Mouse (Mus musculus) ovary, postnatal 14 days (tissue): ENCODE data around the gene Apela.

Experiments
- DNase-seq: peaks from one replicate; pipeline ENCODE4 v3.0.0; 2022; ENCODE audit warnings: low spot score

Apela gene

DNA sequence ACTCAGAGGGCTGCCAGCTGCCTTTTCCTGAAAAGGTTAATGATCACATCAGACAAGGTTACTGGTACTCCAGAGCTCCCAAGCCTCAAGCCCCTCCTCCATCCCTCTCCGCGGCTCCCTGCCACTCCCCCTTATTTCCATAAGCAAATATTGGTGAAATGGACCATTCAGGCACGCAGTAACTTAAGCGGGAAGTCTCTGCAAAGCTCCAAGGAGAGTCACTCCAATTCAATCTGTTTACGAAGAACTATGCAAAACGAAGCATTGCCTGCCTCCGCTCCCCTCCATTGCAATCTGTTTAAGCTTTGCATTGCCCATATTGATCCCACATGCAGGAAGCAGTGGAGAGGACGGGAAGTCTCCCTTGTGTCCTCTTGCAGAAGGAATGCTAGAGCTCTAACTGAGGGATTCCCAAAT is at the start of gene Apela:
Gene Apela, minus strand, starts transcription at position 220 of the 417 bp plus-strand sequence.
- no peak for DNase-seq

DNA sequence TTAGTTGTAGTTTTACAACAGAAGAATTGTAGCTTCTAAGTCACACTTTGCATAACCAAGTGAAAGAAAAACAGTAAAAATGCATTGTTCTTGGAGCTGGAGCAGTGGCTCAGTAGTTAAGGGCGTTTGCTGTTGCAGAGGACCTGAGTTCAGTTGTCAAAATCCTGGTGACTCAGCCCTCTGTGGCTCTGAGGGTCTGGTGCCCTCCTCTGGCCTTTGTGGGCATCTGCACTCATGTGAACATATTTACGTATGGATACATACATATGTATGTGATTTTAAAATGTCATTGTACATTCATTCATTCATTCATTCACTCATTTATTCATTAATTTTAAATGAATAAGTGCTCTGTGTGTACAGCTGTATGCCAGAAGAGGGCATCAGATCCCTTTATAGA is 48.5 kb upstream of the Apela start:
- no peak for DNase-seq

- no peak for DNase-seq
Observed at GRCm38 (mm10) chr8:65080731-65081130, 43.6 kb upstream of the Apela start.

DNA sequence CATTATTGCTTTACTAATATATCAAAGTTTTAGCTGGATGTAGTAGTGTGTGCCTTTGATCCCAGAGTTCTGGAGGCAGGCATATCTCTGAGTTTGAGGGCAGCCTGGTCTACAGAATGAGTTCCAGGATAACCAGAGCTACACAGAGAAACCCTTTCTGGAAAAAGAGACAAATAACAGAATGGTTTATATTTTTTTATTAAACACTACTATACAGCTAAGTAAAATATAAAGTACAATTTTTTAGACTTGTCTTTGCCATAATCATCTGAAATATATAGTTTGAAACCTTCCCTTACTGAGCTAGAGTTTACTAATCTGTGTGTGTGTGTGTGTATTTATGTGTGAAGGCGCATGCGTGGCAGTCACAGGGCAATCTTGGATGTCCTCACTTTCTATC is 37.6 kb upstream of the Apela start, which contains the start of gene Gm10663:
Gene Gm10663, plus strand, starts transcription at position 301 of the 400 bp plus-strand sequence.
- no peak for DNase-seq

GRCm38 (mm10) chr8:65070996-65071395 is 33.9 kb upstream of the Apela start:
- DNase-seq = no peak

DNA sequence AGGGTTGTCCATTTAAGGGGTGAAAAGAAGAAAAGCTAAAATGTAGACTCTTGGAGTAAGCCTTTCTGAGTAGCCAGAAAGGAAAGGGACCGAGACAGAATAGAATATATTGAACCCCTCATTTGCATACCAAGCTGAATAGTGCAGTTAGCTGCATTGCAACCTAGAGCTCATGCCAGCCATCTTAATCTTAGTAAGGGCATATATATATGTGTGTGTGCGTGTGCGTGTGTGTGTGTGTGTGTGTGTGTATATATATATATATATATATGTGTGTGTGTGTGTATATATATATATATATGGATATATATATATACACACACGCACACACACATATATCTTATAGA is 31.3 kb upstream of the Apela start:
- DNase-seq = no peak

- no peak for DNase-seq
Observed at GRCm38 (mm10) chr8:65067694-65068472, 30.7 kb upstream of the Apela start.

DNA sequence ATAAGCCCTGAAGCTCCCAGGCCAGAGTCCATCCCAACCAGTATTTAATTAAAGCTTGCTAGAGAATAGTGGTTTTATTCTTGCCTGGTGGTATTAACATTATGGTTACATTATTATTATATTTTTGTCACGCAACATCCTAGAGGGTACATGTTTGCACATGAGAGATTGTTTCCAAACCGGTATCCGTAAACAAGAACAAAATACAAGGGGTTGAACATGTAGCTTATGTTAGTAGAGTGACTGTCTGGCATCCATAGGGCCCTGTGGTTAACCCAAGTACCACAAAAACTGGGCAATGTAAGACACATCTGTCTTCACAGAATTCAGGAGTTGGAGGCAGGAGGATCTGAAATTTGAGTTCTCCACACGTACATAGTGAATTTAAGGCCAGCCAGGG is 29.9 kb upstream of the Apela start:
- no peak for DNase-seq

GRCm38 (mm10) chr8:65065622-65066021 is 28.5 kb upstream of the Apela start:
- DNase-seq = no peak

DNA sequence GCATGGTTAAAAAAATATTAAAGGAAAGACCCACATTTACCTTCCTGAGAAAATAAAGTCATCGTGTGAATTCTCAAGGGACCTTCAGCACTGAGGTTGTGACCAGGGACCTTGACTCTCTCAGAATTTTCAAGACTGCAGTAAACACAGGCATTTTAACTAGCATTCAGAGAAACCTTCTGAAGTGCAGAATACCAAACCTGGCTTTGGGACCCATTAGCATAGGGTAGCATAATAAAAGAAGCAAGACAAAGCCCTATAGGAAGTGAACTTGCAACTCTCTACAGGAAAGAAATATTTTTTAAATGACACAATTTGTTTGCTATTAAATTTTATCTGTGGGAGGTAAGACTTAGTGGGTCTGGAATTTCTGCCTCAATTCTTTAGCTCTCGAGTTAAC is 26.9 kb upstream of the Apela start:
- no peak for DNase-seq

DNA sequence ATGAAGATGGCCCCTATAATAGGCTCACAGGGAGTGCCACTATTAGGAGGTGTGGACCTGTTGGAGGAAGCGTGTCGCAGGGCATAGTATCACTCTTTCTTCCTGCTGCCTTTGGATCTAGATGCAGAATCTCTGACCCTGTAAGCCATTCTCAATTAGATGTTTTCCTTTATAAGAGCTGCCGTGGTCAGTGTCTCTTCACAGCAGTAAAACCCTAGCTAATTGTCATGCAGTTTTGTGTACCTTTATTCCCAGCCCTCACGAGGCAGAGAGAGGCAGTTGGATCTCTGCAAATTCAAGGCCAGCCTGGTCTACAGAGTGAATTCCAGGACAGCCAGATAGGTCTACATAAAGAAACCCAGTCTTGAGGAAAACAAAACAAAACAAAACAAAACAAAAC is 25.1 kb upstream of the Apela start:
- no peak for DNase-seq

GRCm38 (mm10) chr8:65056722-65057121 is 19.6 kb upstream of the Apela start:
- DNase-seq = no peak

GRCm38 (mm10) chr8:65053968-65054367 is 16.8 kb upstream of the Apela start:
- DNase-seq = no peak

GRCm38 (mm10) chr8:65053554-65053953 is 16.4 kb upstream of the Apela start:
- DNase-seq = no peak

DNA sequence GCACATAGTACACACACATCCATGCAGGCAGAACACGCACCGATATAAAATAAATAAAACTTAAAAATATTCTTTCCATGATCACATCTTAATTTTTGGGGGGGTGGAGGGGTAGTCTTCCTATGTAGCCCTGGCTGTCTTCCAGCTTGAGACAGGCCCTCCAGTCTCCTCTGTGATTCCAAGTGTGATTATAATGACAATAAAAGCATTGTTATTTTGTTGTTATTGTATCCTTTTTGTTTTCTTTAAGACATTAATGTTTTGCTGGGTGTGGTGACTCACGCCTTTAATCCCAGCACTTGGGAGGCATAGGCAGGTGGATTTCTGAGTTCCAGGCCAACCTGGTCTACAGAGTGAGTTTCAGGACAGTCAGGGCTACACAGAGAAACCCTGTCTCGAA is 10.7 kb upstream of the Apela start:
- DNase-seq = no peak

DNA sequence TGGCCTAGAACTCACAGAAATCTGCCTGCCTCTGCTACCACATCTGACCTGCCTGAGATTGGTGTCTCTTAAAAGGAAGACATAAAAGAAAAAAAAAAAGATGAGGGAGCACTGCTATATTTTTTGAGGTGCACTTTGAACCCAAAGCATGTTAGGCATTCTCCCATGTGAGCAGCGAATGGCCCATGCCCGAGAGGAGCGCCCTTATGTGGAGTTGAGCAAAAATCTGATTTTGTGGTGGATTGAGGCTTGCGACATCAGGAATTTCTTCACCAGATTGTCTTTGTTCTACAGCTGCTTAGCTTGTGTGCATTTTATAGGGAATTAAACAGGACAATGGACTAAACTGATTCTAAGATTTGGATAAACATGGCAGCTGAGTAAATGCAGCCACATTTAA is 10.1 kb upstream of the Apela start:
- DNase-seq = no peak

DNA sequence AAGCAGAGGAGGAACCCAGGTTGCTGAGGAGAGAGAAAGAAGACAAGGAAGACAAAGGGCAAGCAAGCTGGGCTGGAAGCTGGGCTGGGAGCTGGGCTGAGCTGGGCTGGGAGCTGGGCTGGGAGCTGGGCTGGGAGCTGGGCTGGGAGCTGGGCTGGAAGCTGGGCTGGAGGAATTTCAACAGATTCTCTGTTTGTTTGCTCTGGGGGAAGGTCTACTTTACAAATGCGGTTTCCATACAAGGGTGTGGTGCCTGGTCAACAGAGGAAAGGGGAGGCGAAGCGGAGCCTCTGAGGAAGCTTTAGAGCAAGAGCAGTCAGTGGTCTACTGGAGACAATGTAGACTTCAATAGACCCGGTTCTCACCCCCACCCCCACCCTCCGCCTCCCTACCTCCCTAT is 9.4 kb upstream of the Apela start:
- DNase-seq = no peak

DNA sequence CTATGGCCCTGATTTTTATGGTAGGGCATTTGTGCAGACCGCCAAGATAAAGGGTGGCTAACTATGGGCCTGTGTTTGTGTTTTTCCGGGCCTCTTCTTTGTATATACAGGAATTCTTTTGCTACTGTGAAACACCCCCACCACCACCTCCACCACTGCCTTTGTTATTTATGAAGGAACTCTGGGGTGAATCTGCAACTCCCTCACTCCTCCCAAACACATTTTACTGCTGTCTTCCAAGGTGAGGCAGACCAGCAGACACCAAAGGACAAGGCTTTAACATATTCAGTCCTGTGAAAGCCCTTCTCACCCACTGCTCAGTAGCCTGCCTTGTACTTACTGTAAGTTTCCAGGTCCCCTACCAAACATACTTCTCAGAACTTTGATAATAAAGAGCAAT is 3.0 kb downstream of the Apela start:
- DNase-seq = no peak

DNA sequence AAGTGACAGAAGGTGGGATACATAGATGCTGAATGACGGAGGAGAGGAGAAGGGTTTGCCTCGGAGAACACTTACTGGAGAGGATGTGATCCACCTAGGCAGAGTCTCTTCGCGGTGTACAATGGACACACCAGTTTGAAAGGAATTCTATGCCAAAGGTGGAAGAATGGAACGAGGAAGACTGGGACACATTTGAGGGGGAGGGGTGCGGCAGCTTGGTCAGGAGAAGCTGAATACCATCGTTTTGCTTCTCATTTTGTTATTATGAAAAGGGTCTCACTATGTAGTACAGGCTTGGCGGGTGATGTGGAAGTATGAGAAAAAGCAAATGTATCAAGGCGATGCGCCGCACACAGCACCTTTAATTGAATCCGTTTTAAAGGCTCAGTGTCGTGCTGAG is 4.1 kb downstream of the Apela start:
- DNase-seq = no peak

GRCm38 (mm10) chr8:65032107-65032506 is 5.0 kb downstream of the Apela start:
- no peak for DNase-seq

DNA sequence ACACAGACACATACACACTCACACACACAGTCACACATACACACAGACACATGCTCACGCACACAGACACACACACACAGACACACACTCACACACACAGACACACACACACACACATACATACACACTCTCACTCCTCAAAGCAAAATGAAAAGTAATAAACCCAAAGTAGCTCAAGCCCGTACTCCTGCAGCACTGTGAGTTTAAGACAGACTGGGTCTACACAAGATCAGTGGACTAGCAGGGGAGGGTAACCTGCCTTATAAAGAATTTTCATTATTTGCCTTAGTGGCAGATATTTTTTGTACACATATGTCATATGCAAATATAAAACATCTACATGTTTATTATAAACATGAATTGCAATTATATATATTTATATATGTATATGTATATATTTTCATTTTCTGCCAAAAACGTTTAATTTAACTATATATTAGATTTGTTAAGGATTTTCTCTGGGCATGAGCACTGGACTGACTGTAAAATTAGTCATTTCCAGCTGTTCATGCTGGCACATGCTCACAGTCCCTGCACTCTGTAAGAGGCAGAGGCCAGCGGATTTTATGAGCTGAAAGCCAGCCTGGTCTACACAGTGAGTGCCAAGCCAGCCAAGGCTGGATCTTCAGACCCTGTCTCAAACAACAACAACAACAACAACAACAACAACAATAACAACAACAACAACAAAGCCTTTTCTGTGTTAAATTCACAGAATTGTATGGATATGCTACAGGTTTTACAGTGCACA is 6.2 kb downstream of the Apela start:
- DNase-seq = no peak

DNA sequence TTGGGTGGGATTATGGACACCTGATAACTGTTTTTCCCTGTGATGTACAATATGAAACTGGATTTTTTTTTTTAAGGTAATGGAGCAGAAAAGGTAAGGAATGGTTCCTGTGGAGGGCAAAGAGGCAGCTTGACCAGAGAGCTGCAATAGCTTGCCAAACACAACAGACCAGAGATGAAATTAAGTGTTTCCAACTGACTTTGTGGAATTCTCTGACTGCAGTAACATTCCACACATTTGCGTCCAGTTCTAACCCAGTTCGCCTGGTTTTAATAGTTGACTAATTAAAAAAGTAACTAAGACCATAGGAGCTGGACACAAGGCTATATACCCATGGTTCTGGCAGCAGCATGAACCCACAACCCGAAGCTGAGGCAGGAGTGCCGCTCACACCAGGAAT is 7.4 kb downstream of the Apela start:
- DNase-seq = no peak

GRCm38 (mm10) chr8:65028959-65029686 is 8.0 kb downstream of the Apela start:
- no peak for DNase-seq
